Mouse (Mus musculus): Measurements from ENCODE around the gene Ipo13. TPM values are rescaled to one million over a fixed set of nuclear protein-coding genes. Genes with fewer than 3 reads are reported as not detected.

The Ipo13 gene
- 87.7 and 96.0 TPM in 2 replicates for polyA plus RNA-seq (2012; rRNA removed)

DNA sequence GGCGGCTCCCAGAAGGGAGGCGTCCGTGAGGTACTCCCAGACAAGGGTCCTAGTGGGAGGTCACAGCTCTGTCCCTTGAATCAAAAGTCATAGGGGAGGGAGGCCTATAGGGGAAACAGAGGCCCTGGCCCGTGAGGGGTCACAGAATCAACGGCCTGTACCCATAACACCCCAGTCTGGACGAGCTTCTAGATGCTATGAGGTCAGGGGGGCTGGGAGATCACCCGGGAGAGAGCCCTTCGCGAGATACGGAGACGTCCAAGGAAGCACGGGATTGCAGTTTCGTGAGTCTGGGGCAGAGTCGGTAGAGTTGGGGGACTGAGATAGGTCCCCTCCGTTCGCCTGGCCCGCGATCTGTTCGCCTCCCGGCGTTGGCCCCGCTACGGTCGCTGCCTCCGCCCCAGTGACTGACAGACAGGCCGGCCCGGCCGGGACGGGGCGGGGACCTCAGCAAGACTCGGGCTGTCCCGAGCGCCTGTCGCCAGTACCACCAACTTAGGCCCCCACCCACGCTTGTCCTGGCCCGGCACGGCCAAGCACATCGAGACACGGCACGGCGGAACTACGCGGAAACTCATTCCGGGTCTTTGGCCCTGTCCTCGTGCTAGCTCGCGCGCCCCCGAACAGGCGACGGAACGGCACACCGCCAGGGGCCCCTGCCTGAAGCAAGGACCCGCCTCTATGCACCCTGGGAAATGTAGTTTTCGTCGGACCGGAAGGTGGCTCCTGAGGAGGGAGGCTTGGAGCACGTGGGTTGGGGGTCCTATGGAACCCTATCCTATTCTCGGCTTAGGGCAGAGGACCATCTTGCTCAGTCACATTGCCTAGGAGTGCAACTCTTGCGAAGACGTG lies at the start of gene Ipo13:
Gene Ipo13 (minus strand): TSS at position 409 of the 852 bp plus-strand sequence.
- no peak for TF ChIP-seq CTCF (IDR thresholded peaks at IDR 0.05; ENCODE audit: borderline replicate concordance, control insufficient read depth, extremely low read depth, insufficient read depth, low read length, poor library complexity)
- TF ChIP-seq POLR2A (IDR thresholded peaks at IDR 0.05; ENCODE audit: control insufficient read depth, extremely low read depth, insufficient read depth, low read length, poor library complexity) = peak; percentile 54
- under 1% methylated on average over 61 of the region's 61 CpGs for WGBS
- 0 out of 2 replicates have a peak within 1 kb of the TSS, but pooled peaks have one; percentile 2 for H3K27ac ChIP-seq (ENCODE audit: control insufficient read depth, insufficient read depth, low read length)
- H3K27me3 ChIP-seq (ENCODE audit: control insufficient read depth, insufficient read depth, low read length) = no peaks in the 10 kb centered on the region
- H3K36me3 ChIP-seq (ENCODE audit: control insufficient read depth, insufficient read depth, low read length) = no peaks in the 10 kb centered on the region
- peaks cover 15% of the 10 kb centered on the region for H3K4me1 ChIP-seq (replicated peaks; ENCODE audit: control insufficient read depth, insufficient read depth, low read length)
- DNase-seq = peak; percentile 97
- peak within 1 kb of the TSS; percentile 73 for H3K4me3 ChIP-seq (ENCODE audit: control insufficient read depth, insufficient read depth, low read length)

- 94% methylated on average over 4 of the region's 4 CpGs for WGBS
- Histone ChIP-seq H3K4me3 (ENCODE audit: control insufficient read depth, insufficient read depth, low read length) (no peak overlapping the region), H3K36me3 (ENCODE audit: control insufficient read depth, insufficient read depth, low read length) (no peaks in the 10 kb centered on the region), H3K4me1 (replicated peaks; ENCODE audit: control insufficient read depth, insufficient read depth, low read length) (no peaks in the 10 kb centered on the region), H3K27me3 (ENCODE audit: control insufficient read depth, insufficient read depth, low read length) (no peaks in the 10 kb centered on the region), H3K27ac (ENCODE audit: control insufficient read depth, insufficient read depth, low read length) (no peak overlapping the region)
- no peak for DNase-seq
- TF ChIP-seq POLR2A (IDR thresholded peaks at IDR 0.05; ENCODE audit: control insufficient read depth, extremely low read depth, insufficient read depth, low read length, poor library complexity) = no peak
- TF ChIP-seq CTCF (IDR thresholded peaks at IDR 0.05; ENCODE audit: borderline replicate concordance, control insufficient read depth, extremely low read depth, insufficient read depth, low read length, poor library complexity) = no peak
These were observed 42.7 kb upstream of the Ipo13 start for GRCm38 (mm10) chr4:117957492-117957891.

DNA sequence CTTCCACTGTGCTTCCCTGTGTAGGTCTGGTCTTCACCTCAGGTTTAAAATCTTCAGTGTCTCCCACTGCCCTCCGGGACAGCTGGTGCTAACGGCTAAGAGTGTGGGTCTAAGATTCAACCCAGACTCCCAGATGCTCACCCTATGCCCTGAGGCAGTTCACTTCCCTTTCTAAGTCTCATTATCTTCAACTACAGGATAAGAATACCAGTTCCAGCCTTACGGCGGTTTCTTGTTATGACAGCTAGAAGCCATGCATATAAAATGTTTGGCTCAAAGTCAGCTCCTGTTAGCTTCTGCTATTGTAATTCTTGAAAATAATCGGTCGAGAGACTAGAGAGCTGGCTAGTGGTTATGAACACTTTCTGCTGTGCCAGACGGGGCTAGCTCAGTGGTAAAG lies 32.7 kb upstream of the Ipo13 start:
- DNase-seq = no peak

DNA sequence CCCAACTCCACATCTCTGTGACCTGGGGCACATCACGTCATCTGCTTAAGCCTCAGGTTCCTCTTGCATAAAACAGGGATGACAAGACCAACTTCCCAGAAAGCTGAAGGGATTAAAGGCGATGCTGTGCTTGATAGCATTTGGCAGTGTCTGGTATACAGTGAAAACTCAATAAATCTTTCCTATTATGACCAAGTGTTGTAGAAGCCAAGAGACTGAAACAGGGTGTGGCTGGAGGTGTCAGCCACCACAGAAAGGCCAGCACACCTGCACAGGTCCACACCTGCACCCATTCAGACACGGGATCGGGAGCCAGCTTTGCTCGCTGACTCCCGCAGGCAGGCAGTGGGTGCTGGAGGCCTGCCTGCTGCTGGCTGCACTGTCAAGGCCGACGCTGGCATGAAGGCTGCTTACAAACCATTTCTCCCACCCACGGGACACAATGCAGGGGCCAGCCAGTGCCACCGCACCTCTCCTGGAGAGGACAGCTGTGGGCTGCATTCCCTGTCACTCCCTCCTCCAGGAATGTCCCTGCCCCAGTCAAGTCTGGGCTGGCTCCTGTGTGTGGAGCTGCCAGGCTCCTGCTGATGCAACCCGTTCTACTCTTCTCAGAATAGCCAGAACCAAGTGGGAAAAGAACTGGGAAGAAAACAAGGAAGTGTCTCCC lies 32.0 kb upstream of the Ipo13 start:
- 93% methylated on average over 11 of the region's 11 CpGs for WGBS
- no peak for DNase-seq
- Histone ChIP-seq H3K27me3 (ENCODE audit: control insufficient read depth, insufficient read depth, low read length) (no peaks in the 10 kb centered on the region), H3K4me1 (replicated peaks; ENCODE audit: control insufficient read depth, insufficient read depth, low read length) (no peaks in the 10 kb centered on the region), H3K4me3 (ENCODE audit: control insufficient read depth, insufficient read depth, low read length) (no peak overlapping the region), H3K36me3 (ENCODE audit: control insufficient read depth, insufficient read depth, low read length) (no peaks in the 10 kb centered on the region), H3K27ac (ENCODE audit: control insufficient read depth, insufficient read depth, low read length) (no peak overlapping the region)
- TF ChIP-seq CTCF (IDR thresholded peaks at IDR 0.05; ENCODE audit: borderline replicate concordance, control insufficient read depth, extremely low read depth, insufficient read depth, low read length, poor library complexity) (no peak), POLR2A (IDR thresholded peaks at IDR 0.05; ENCODE audit: control insufficient read depth, extremely low read depth, insufficient read depth, low read length, poor library complexity) (no peak)

More for the DNA sequence above, 32.7 kb upstream of the Ipo13 start:
- H3K27ac ChIP-seq (ENCODE audit: control insufficient read depth, insufficient read depth, low read length) = no peak overlapping the region
- no peaks in the 10 kb centered on the region for H3K27me3 ChIP-seq (ENCODE audit: control insufficient read depth, insufficient read depth, low read length)
- no peak overlapping the region for H3K4me3 ChIP-seq (ENCODE audit: control insufficient read depth, insufficient read depth, low read length)
- H3K36me3 ChIP-seq (ENCODE audit: control insufficient read depth, insufficient read depth, low read length) = no peaks in the 10 kb centered on the region
- H3K4me1 ChIP-seq (replicated peaks; ENCODE audit: control insufficient read depth, insufficient read depth, low read length) = no peaks in the 10 kb centered on the region
- no peak for TF ChIP-seq POLR2A (IDR thresholded peaks at IDR 0.05; ENCODE audit: control insufficient read depth, extremely low read depth, insufficient read depth, low read length, poor library complexity)
- TF ChIP-seq CTCF (IDR thresholded peaks at IDR 0.05; ENCODE audit: borderline replicate concordance, control insufficient read depth, extremely low read depth, insufficient read depth, low read length, poor library complexity) = no peak
- WGBS = 95% methylated on average over 7 of the region's 7 CpGs

GRCm38 (mm10) chr4:117943317-117943716 lies 28.5 kb upstream of the Ipo13 start:
- TF ChIP-seq POLR2A (IDR thresholded peaks at IDR 0.05; ENCODE audit: control insufficient read depth, extremely low read depth, insufficient read depth, low read length, poor library complexity) = no peak
- TF ChIP-seq CTCF (IDR thresholded peaks at IDR 0.05; ENCODE audit: borderline replicate concordance, control insufficient read depth, extremely low read depth, insufficient read depth, low read length, poor library complexity) = no peak
- H3K4me1 ChIP-seq (replicated peaks; ENCODE audit: control insufficient read depth, insufficient read depth, low read length) = no peaks in the 10 kb centered on the region
- H3K27me3 ChIP-seq (ENCODE audit: control insufficient read depth, insufficient read depth, low read length) = no peaks in the 10 kb centered on the region
- H3K4me3 ChIP-seq (ENCODE audit: control insufficient read depth, insufficient read depth, low read length) = no peak overlapping the region
- H3K36me3 ChIP-seq (ENCODE audit: control insufficient read depth, insufficient read depth, low read length) = no peaks in the 10 kb centered on the region
- no peak for DNase-seq
- 86% methylated on average over 5 of the region's 5 CpGs for WGBS
- H3K27ac ChIP-seq (ENCODE audit: control insufficient read depth, insufficient read depth, low read length) = no peak overlapping the region

DNA sequence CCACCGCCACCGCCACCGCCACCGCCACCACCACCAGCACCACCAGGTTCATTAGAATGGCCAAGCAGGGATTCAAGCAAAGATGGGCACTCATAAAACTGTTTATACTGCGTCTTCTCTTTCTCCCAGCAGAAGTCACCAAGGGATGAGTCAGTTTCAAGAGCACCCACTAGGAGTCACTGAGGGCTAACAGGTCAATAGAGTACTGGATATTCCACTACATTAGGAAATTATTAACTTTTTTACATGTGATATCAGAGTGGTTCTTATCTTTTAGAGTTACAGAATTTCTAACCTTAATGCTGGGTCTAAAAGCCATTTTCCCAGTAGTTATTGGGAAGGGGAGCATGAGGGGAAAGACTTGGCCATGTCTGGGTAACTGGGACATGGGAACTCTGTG lies 22.2 kb upstream of the Ipo13 start:
- TF ChIP-seq POLR2A (IDR thresholded peaks at IDR 0.05; ENCODE audit: control insufficient read depth, extremely low read depth, insufficient read depth, low read length, poor library complexity) = no peak
- TF ChIP-seq CTCF (IDR thresholded peaks at IDR 0.05; ENCODE audit: borderline replicate concordance, control insufficient read depth, extremely low read depth, insufficient read depth, low read length, poor library complexity) = no peak
- Histone ChIP-seq H3K36me3 (ENCODE audit: control insufficient read depth, insufficient read depth, low read length) (no peaks in the 10 kb centered on the region), H3K4me3 (ENCODE audit: control insufficient read depth, insufficient read depth, low read length) (no peak overlapping the region), H3K4me1 (replicated peaks; ENCODE audit: control insufficient read depth, insufficient read depth, low read length) (no peaks in the 10 kb centered on the region), H3K27me3 (ENCODE audit: control insufficient read depth, insufficient read depth, low read length) (no peaks in the 10 kb centered on the region), H3K27ac (ENCODE audit: control insufficient read depth, insufficient read depth, low read length) (no peak overlapping the region)
- DNase-seq = no peak
- 98% methylated on average over 5 of the region's 5 CpGs for WGBS
